18 mouse cellular contexts compared by ENCODE assay signal in genomic region chr2:45836546-45837221, GRCm38 (mm10).
"Had no signal": no experiment of that assay in that cellular context is flagged by ENCODE, and none has a peak within 500 bp of the region (broad histone marks: within the 10 kb centered on the region; RNA-seq: fewer than 3 reads in every experiment).

No protein-coding gene starts in this region.

- H3K9me3 ChIP-seq: limb, embryonic 12.5 days; limb, embryonic 15.5 days; liver, embryonic 13.5 days; neural tube, embryonic 13.5 days; stomach, embryonic 15.5 days had no signal

- H3K27me3 ChIP-seq: limb, embryonic 12.5 days; limb, embryonic 15.5 days; liver, embryonic 13.5 days; neural tube, embryonic 13.5 days; stomach, embryonic 15.5 days had no signal

- H3K36me3 ChIP-seq: limb, embryonic 12.5 days; limb, embryonic 15.5 days; liver, embryonic 13.5 days; neural tube, embryonic 13.5 days; stomach, embryonic 15.5 days had no signal

- H3K4me1 ChIP-seq: limb, embryonic 12.5 days; limb, embryonic 15.5 days; liver, embryonic 13.5 days; neural tube, embryonic 13.5 days; stomach, embryonic 15.5 days had no signal

- H3K9ac ChIP-seq: limb, embryonic 12.5 days; limb, embryonic 15.5 days; liver, embryonic 13.5 days; neural tube, embryonic 13.5 days; stomach, embryonic 15.5 days had no signal

- H3K4me2 ChIP-seq: limb, embryonic 12.5 days; limb, embryonic 15.5 days; liver, embryonic 13.5 days; neural tube, embryonic 13.5 days; stomach, embryonic 15.5 days had no signal

- DNase-seq: kidney, adult 9 months; kidney, postnatal 14 days; kidney, postnatal 4 days; left cerebral cortex, postnatal 4 days; liver, embryonic 13.5 days; lung, adult 2 months; lung, postnatal 14 days; lung, postnatal 4 days; midbrain, embryonic 14.5 days; retina, postnatal 1 day; right cerebral cortex, postnatal 25 days; spleen, adult 18-20 months; thymus, postnatal 25 days had no signal

- H3K4me3 ChIP-seq: limb, embryonic 12.5 days; limb, embryonic 15.5 days; liver, embryonic 13.5 days; myocyte; neural tube, embryonic 13.5 days; stomach, embryonic 15.5 days had no signal

- H3K27ac ChIP-seq: limb, embryonic 12.5 days; limb, embryonic 15.5 days; liver, embryonic 13.5 days; neural tube, embryonic 13.5 days; stomach, embryonic 15.5 days had no signal
